Comparison of ENCODE assay signal across 10 mouse cellular contexts in genomic region chr15:85166433-85166933, GRCm38 (mm10). TPM values are rescaled to one million over a fixed set of nuclear protein-coding genes. Genes with fewer than 3 reads are reported as not detected.
A peak's percentile ranks its signal among the peaks of the same experiment; 100 is the strongest.
DNase-seq lines count a peak whose midpoint lies in the region; ATAC-seq and TF ChIP-seq lines count a peak whose summit lies in the region.
"Had no signal": no experiment of that assay in that cellular context is flagged by ENCODE, and none has a peak within 500 bp of the region (broad histone marks: within the 10 kb centered on the region; RNA-seq: fewer than 3 reads in every experiment).

No protein-coding gene starts in this region.

- H3K9ac ChIP-seq in lung, embryonic 14.5 days = no peak overlapping the region
- H3K9ac ChIP-seq in lung, postnatal 0 days (replicated peaks; ENCODE audit: low read depth) = no peak overlapping the region
- H3K9ac ChIP-seq in embryonic facial prominence, embryonic 13.5 days = peak overlapping the region; percentile 49
- no peak overlapping the region for H3K9ac ChIP-seq in limb, embryonic 11.5 days (ENCODE audit: low read length)
- H3K9ac ChIP-seq in stomach, embryonic 14.5 days (replicated peaks; ENCODE audit: low read depth, low read length) = no peak overlapping the region
- H3K9ac ChIP-seq: heart, embryonic 15.5 days had no signal

- 0 out of 2 replicates have a peak, but pooled peaks cover 8% of the 10 kb centered on the region for H3K4me1 ChIP-seq in lung, embryonic 14.5 days (ENCODE audit: insufficient read depth)
- H3K4me1 ChIP-seq in lung, postnatal 0 days (ENCODE audit: insufficient read depth, low read depth, low read length) = no peaks in the 10 kb centered on the region
- peaks cover 72% of the 10 kb centered on the region for H3K4me1 ChIP-seq in embryonic facial prominence, embryonic 13.5 days
- H3K4me1 ChIP-seq in limb, embryonic 11.5 days (ENCODE audit: control insufficient read depth, insufficient read depth, low read length) = peaks cover 43% of the 10 kb centered on the region
- H3K4me1 ChIP-seq in stomach, embryonic 14.5 days (ENCODE audit: control insufficient read depth, insufficient read depth, low read length) = peaks cover 23% of the 10 kb centered on the region

- H3K36me3 ChIP-seq in lung, embryonic 14.5 days (ENCODE audit: insufficient read depth) = no peaks in the 10 kb centered on the region
- no peaks in the 10 kb centered on the region for H3K36me3 ChIP-seq in lung, postnatal 0 days (ENCODE audit: insufficient read depth, low read length)
- no peaks in the 10 kb centered on the region for H3K36me3 ChIP-seq in embryonic facial prominence, embryonic 13.5 days
- no peaks in the 10 kb centered on the region for H3K36me3 ChIP-seq in limb, embryonic 11.5 days (ENCODE audit: control insufficient read depth, insufficient read depth, low read length)
- no peaks in the 10 kb centered on the region for H3K36me3 ChIP-seq in stomach, embryonic 14.5 days (ENCODE audit: control insufficient read depth, insufficient read depth, low read length)
- H3K36me3 ChIP-seq: heart, embryonic 15.5 days had no signal

- H3K27me3 ChIP-seq in lung, embryonic 14.5 days (ENCODE audit: insufficient read depth, low read length) = no peaks in the 10 kb centered on the region
- no peaks in the 10 kb centered on the region for H3K27me3 ChIP-seq in lung, postnatal 0 days (replicated peaks; ENCODE audit: insufficient read depth, low read length)
- H3K27me3 ChIP-seq in embryonic facial prominence, embryonic 13.5 days = no peaks in the 10 kb centered on the region
- H3K27me3 ChIP-seq in limb, embryonic 11.5 days (ENCODE audit: control insufficient read depth, insufficient read depth, low read length) = no peaks in the 10 kb centered on the region
- H3K27me3 ChIP-seq in stomach, embryonic 14.5 days (ENCODE audit: control insufficient read depth, insufficient read depth, low read length) = no peaks in the 10 kb centered on the region

- peak; percentile 71 for DNase-seq in lung, embryonic 14.5 days
- DNase-seq in lung, postnatal 0 days (ENCODE audit: low spot score) = no peak
- DNase-seq in limb, embryonic 11.5 days (ENCODE audit: low spot score) = peak; percentile 84
- DNase-seq in frontal cortex, postnatal 14 days (ENCODE audit: low spot score in 2 of 2) = no peak
- no peak for DNase-seq in gastrocnemius, postnatal 10 days
- no peak for DNase-seq in left cerebral cortex, postnatal 14 days (ENCODE audit: low spot score in 2 of 2)
- DNase-seq: cerebellum, adult 2 months had no signal

- peak overlapping the region; percentile 73 for H3K27ac ChIP-seq in lung, embryonic 14.5 days (ENCODE audit: low read depth)
- no peak overlapping the region for H3K27ac ChIP-seq in lung, postnatal 0 days (ENCODE audit: low read length)
- H3K27ac ChIP-seq in embryonic facial prominence, embryonic 13.5 days = peak overlapping the region; percentile 96
- H3K27ac ChIP-seq in limb, embryonic 11.5 days (replicated peaks; ENCODE audit: low read depth, low read length) = peak overlapping the region; percentile 94
- H3K27ac ChIP-seq in stomach, embryonic 14.5 days (ENCODE audit: low read length) = peak overlapping the region; percentile 52; the same call in 1 of the 2 replicates
- H3K27ac ChIP-seq: heart, embryonic 15.5 days had no signal

- TF ChIP-seq CTCF in lung, embryonic 14.5 days (IDR thresholded peaks at IDR 0.05; ENCODE audit: low read depth) = no peak
- no peak for TF ChIP-seq CTCF in lung, postnatal 0 days (IDR thresholded peaks at IDR 0.05)

- 34% methylated on average over 11 of the region's 11 CpGs for WGBS in lung, embryonic 14.5 days
- 43% methylated on average over 11 of the region's 11 CpGs for WGBS in lung, postnatal 0 days
- 9% methylated on average over 11 of the region's 11 CpGs for WGBS in embryonic facial prominence, embryonic 13.5 days
- WGBS in limb, embryonic 11.5 days = 8% methylated on average over 11 of the region's 11 CpGs
- 38% methylated on average over 11 of the region's 11 CpGs for WGBS in stomach, embryonic 14.5 days

- H3K4me3 ChIP-seq in lung, embryonic 14.5 days (ENCODE audit: low read depth, low read length) = no peak overlapping the region
- no peak overlapping the region for H3K4me3 ChIP-seq in lung, postnatal 0 days (ENCODE audit: low read depth, low read length)
- no peak overlapping the region for H3K4me3 ChIP-seq in embryonic facial prominence, embryonic 13.5 days
- H3K4me3 ChIP-seq in limb, embryonic 11.5 days (ENCODE audit: low read depth, low read length) = no peak overlapping the region
- H3K4me3 ChIP-seq in stomach, embryonic 14.5 days (ENCODE audit: low read depth, low read length) = no peak overlapping the region
- H3K4me3 ChIP-seq: heart, embryonic 15.5 days had no signal

- H3K4me2 ChIP-seq in lung, embryonic 14.5 days = peak overlapping the region; percentile 23; the same call in 1 of the 2 replicates
- H3K4me2 ChIP-seq in lung, postnatal 0 days (replicated peaks; ENCODE audit: low read depth, low read length) = no peak overlapping the region
- peak overlapping the region; percentile 41 for H3K4me2 ChIP-seq in embryonic facial prominence, embryonic 13.5 days
- peak overlapping the region; percentile 39 for H3K4me2 ChIP-seq in limb, embryonic 11.5 days (ENCODE audit: low read depth, severe bottlenecking)
- H3K4me2 ChIP-seq in stomach, embryonic 14.5 days (replicated peaks; ENCODE audit: low read depth, low read length) = no peak overlapping the region
- H3K4me2 ChIP-seq: heart, embryonic 15.5 days had no signal

- peak; percentile 71 for ATAC-seq in lung, embryonic 14.5 days (ENCODE audit: insufficient read depth)
- no peak; the same call in 1 of the 2 replicates for ATAC-seq in lung, postnatal 0 days
- peak; percentile 82 for ATAC-seq in embryonic facial prominence, embryonic 13.5 days (ENCODE audit: insufficient number of reproducible peaks, insufficient read depth, low FRiP score, low TSS enrichment, low read depth)
- peak; percentile 71 for ATAC-seq in limb, embryonic 11.5 days (ENCODE audit: insufficient number of reproducible peaks, low FRiP score, low TSS enrichment, low read depth)
- no peak for ATAC-seq in stomach, embryonic 14.5 days (ENCODE audit: insufficient number of reproducible peaks, insufficient read depth, low FRiP score, low read depth)

- intact Hi-C loops in left cerebral cortex, postnatal 14 days (cut with DNase I) = no loop called here

- TF ChIP-seq EP300 in lung, postnatal 0 days (IDR thresholded peaks at IDR 0.05) = no peak

- H3K9me3 ChIP-seq in lung, embryonic 14.5 days (ENCODE audit: low read depth, low read length) = no peaks in the 10 kb centered on the region
- H3K9me3 ChIP-seq in lung, postnatal 0 days (ENCODE audit: low read length) = no peaks in the 10 kb centered on the region
- no peaks in the 10 kb centered on the region for H3K9me3 ChIP-seq in embryonic facial prominence, embryonic 13.5 days
- no peaks in the 10 kb centered on the region for H3K9me3 ChIP-seq in limb, embryonic 11.5 days (ENCODE audit: control insufficient read depth, low read length)
- no peaks in the 10 kb centered on the region for H3K9me3 ChIP-seq in stomach, embryonic 14.5 days (ENCODE audit: control insufficient read depth, low read depth, low read length)
- H3K9me3 ChIP-seq: heart, embryonic 15.5 days had no signal

RNA-seq across cellular contexts. Expression of gene Ribc2, which starts 34.6 kb away (rescaled TPM):
- 0.36 and 0.37 TPM in 2 replicates for polyA plus RNA-seq in lung, embryonic 14.5 days (2014; fragmentation: Nextera tagmentation; extraction: Ambion mirVana)
- polyA plus RNA-seq in lung, postnatal 0 days (2015; fragmentation: Nextera tagmentation; extraction: Ambion mirVana) = 0.56 and 1.2 TPM in 2 replicates
- polyA plus RNA-seq in embryonic facial prominence, embryonic 13.5 days (2015; fragmentation: Nextera tagmentation; extraction: Ambion mirVana) = 0.77 and 1.3 TPM in 2 replicates
- polyA plus RNA-seq in limb, embryonic 11.5 days (2014; fragmentation: Nextera tagmentation; extraction: Ambion mirVana) = 0.95 TPM in 2 replicates
- 0.42 and 0.49 TPM in 2 replicates for polyA plus RNA-seq in stomach, embryonic 14.5 days (2014; fragmentation: Nextera tagmentation; extraction: Ambion mirVana)
- not detected for total RNA-seq in gastrocnemius, postnatal 10 days (2021)
- under 1 TPM in 1 of 2 experiments, not detected in 1; 0.23 TPM for total RNA-seq in left cerebral cortex, postnatal 14 days (2021)

RNA-seq across cellular contexts. Expression of gene Smc1b, which starts 34.7 kb away (rescaled TPM):
- polyA plus RNA-seq in lung, embryonic 14.5 days (2014; fragmentation: Nextera tagmentation; extraction: Ambion mirVana) = 0.16 and 0.21 TPM in 2 replicates
- 0.04 TPM in 1 of 2 replicates, not detected in the other for polyA plus RNA-seq in lung, postnatal 0 days (2015; fragmentation: Nextera tagmentation; extraction: Ambion mirVana)
- 0.10 and 0.27 TPM in 2 replicates for polyA plus RNA-seq in embryonic facial prominence, embryonic 13.5 days (2015; fragmentation: Nextera tagmentation; extraction: Ambion mirVana)
- polyA plus RNA-seq in limb, embryonic 11.5 days (2014; fragmentation: Nextera tagmentation; extraction: Ambion mirVana) = 0.04 and 0.06 TPM in 2 replicates
- 0.19 and 0.25 TPM in 2 replicates for polyA plus RNA-seq in stomach, embryonic 14.5 days (2014; fragmentation: Nextera tagmentation; extraction: Ambion mirVana)
- under 1 TPM in 1 of 2 experiments, not detected in 1; 0.34 TPM for total RNA-seq in gastrocnemius, postnatal 10 days (2021)
- total RNA-seq in left cerebral cortex, postnatal 14 days (2021) = under 1 TPM in 1 of 2 experiments, not detected in 1; 0.87 TPM

RNA-seq across cellular contexts. Expression of gene Fbln1, which starts 39.3 kb away (rescaled TPM):
- 277 and 302 TPM in 2 replicates for polyA plus RNA-seq in lung, embryonic 14.5 days (2014; fragmentation: Nextera tagmentation; extraction: Ambion mirVana)
- 45.7 and 51.2 TPM in 2 replicates for polyA plus RNA-seq in lung, postnatal 0 days (2015; fragmentation: Nextera tagmentation; extraction: Ambion mirVana)
- 226 and 238 TPM in 2 replicates for polyA plus RNA-seq in embryonic facial prominence, embryonic 13.5 days (2015; fragmentation: Nextera tagmentation; extraction: Ambion mirVana)
- polyA plus RNA-seq in limb, embryonic 11.5 days (2014; fragmentation: Nextera tagmentation; extraction: Ambion mirVana) = 273 and 276 TPM in 2 replicates
- 286 and 310 TPM in 2 replicates for polyA plus RNA-seq in stomach, embryonic 14.5 days (2014; fragmentation: Nextera tagmentation; extraction: Ambion mirVana)
- 10 to 100 TPM; 18.7 to 23.4 TPM for total RNA-seq in gastrocnemius, postnatal 10 days (2021)
- 10 to 100 TPM in 1 of 2 experiments, 1 to 10 TPM in 1; 10.0 to 11.1 TPM for total RNA-seq in left cerebral cortex, postnatal 14 days (2021)

Comparison
In these comparisons a context has a peak if more than half of its experiments do, and no peak if none do; other contexts are left out.
1. ATAC-seq: peak in lung, embryonic 14.5 days (single experiment), embryonic facial prominence, embryonic 13.5 days (single experiment) and limb, embryonic 11.5 days (single experiment); none in lung, postnatal 0 days (single experiment) and stomach, embryonic 14.5 days (single experiment).
2. DNase-seq: peak in lung, embryonic 14.5 days (single experiment) and limb, embryonic 11.5 days (single experiment); none in lung, postnatal 0 days (single experiment), frontal cortex, postnatal 14 days (0 of 2), gastrocnemius, postnatal 10 days (single experiment) and left cerebral cortex, postnatal 14 days (0 of 2).
3. H3K4me2 ChIP-seq: peak in lung, embryonic 14.5 days (single experiment), embryonic facial prominence, embryonic 13.5 days (single experiment) and limb, embryonic 11.5 days (single experiment); none in lung, postnatal 0 days (single experiment) and stomach, embryonic 14.5 days (single experiment).